Mouse (Mus musculus) adrenal gland, postnatal 0 days (tissue): ENCODE results near the gene Olfr714. TPM values are rescaled to one million over a fixed set of nuclear protein-coding genes. Genes with fewer than 3 reads are reported as not detected.

ENCODE experiments used
- polyA plus RNA-seq: library from polyadenylated mRNA; unstranded; fragments of >200 nt; fragmentation: Nextera tagmentation; extraction: Ambion mirVana; gene quantifications from 2 replicates; pipeline ENCODE4 v1.2.1, GENCODE M21; 2015

Gene Olfr714
- not detected in 2 replicates for polyA plus RNA-seq

DNA sequence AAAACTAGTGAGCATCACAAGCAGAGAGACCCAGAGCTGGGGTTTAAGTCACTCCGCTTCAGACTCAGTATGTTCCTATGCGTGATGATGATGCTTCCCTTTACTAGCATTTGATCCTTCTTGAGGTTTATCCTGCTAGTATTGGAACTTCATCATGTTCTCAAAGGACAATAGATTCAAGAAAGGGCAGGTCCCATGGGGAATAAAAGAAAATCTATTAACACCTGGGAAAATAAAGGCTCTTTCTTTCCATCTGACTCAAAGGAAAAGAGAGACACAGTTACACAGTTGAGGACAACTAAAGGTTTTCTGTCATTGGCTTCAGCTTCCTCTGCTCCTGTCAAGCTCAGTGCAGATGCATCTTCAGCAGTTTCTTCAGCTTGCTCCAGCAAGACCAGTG lies at the start of gene Olfr714:
TSS of gene Olfr714 (plus strand) at position 301 of the 400 bp plus-strand sequence.

DNA sequence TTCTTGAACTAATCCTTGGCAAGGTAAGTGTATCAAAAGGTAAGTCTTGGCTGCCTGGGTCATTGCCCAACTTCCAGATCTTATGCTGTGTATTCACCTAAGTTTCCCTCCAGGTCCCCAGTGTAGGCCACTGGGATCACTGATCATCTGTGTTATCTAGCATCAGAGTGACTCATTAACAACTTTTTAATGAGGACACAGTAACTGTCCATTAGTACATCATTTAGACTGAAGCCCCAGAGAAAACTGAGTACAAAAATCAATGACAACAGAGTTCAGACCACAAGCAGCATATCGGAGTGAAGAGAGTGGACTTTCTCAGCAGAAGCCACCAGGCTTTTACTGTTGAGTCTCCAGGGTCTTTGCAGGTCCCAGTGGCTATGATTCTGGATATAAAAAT lies 39.9 kb upstream of the Olfr714 start, which contains the start of gene Olfr713:
TSS of gene Olfr713 (plus strand) at position 301 of the 400 bp plus-strand sequence.

DNA sequence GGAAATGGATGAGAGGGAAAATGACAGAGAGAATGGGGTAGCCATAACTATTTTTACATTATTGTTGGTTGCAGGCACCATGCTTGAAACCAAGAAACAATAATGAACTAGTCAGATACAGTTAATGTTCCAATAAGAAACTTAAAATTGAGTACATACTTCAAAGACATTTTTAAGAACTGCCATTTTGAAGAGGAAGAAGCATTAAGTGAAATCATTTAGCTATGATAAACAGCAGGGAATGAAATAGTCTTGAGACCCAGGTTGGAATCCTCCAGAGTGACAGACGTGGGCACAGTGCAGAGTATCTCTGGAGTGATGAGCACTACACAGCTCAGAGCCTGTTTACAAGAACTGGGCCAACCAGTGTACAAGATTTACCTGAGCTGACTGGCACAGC lies 22.1 kb downstream of the Olfr714 start, which contains the start of gene Olfr17:
TSS of gene Olfr17 (plus strand) at position 301 of the 400 bp plus-strand sequence.

DNA sequence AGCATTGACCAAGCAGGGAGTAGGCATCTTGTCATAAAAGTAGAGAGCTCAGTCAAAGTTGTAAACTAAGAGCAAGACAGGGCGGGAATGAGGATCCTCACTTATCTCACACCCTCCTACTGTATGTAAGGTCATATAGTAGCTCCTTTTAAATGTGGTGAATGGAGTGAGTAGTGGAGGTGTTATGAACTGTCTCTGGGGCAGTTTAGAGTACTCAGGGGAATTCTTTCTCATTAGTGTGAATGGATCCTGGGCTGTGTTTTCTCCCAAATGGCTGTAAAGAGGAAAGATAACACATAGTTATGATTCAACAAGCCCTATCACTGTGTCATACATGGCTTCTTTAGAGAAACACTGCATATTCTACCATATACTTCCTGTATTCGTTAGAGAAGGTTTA lies 39.5 kb downstream of the Olfr714 start, which contains the start of gene Olfr715b:
TSS of gene Olfr715b (minus strand) at position 101 of the 400 bp plus-strand sequence.

Other genes with a start within 250 kb of the Olfr714 start
- not detected in 2 replicates for gene Olfr702, start 237.1 kb upstream of the Olfr714 start, polyA plus RNA-seq
- not detected in 2 replicates for gene Olfr703, start 227.6 kb upstream of the Olfr714 start, polyA plus RNA-seq
- gene Olfr704, start 207.8 kb upstream of the Olfr714 start, polyA plus RNA-seq = not detected in 2 replicates
- not detected in 2 replicates for gene Olfr705, start 194.1 kb upstream of the Olfr714 start, polyA plus RNA-seq
- not detected in 2 replicates for gene Olfr706, start 182.8 kb upstream of the Olfr714 start, polyA plus RNA-seq
- gene Olfr707, start 169.7 kb upstream of the Olfr714 start, polyA plus RNA-seq = not detected in 2 replicates
- not detected in 2 replicates for gene Olfr1532-ps1, start 163.0 kb upstream of the Olfr714 start, polyA plus RNA-seq
- not detected in 2 replicates for gene Olfr709-ps1, start 138.8 kb upstream of the Olfr714 start, polyA plus RNA-seq
- gene Olfr710, start 122.7 kb upstream of the Olfr714 start, polyA plus RNA-seq = not detected in 2 replicates
- not detected in 2 replicates for gene Olfr6, start 107.0 kb upstream of the Olfr714 start, polyA plus RNA-seq
- not detected in 2 replicates for gene Olfr711, start 95.5 kb upstream of the Olfr714 start, polyA plus RNA-seq
- gene Olfr2, start 64.9 kb upstream of the Olfr714 start, polyA plus RNA-seq = not detected in 2 replicates
- not detected in 2 replicates for gene Olfr713, start 39.8 kb upstream of the Olfr714 start, polyA plus RNA-seq
- not detected in 2 replicates for gene Olfr17, start 22.2 kb downstream of the Olfr714 start, polyA plus RNA-seq
- gene Olfr715b, start 39.4 kb downstream of the Olfr714 start, polyA plus RNA-seq = not detected in 2 replicates
- gene Olfr715, start 60.1 kb downstream of the Olfr714 start, polyA plus RNA-seq = not detected in 2 replicates
- not detected in 2 replicates for gene Olfr716, start 67.3 kb downstream of the Olfr714 start, polyA plus RNA-seq
- not detected in 2 replicates for gene Nlrp14, start 96.0 kb downstream of the Olfr714 start, polyA plus RNA-seq
- gene Rbmxl2, start 138.5 kb downstream of the Olfr714 start, polyA plus RNA-seq = not detected in 2 replicates